Mouse (Mus musculus) liver, adult 2 months (tissue): Measurements from ENCODE around the gene Gdnf. TPM values are rescaled to one million over a fixed set of nuclear protein-coding genes. Genes with fewer than 3 reads are reported as not detected.

ENCODE experiments used
- DNase-seq: peaks from one replicate; pipeline ENCODE4 v3.0.0-alpha.2; 2011; ENCODE audit warnings: low read depth, low spot score; ENCODE audit errors: extremely low read depth
- H3K27ac ChIP-seq: fragments of 200-500 bp; replicated peaks from 2 replicates; pipeline ENCODE4 v1.5.1; 2012; ENCODE audit warnings: low read depth, mild to moderate bottlenecking, control low read depth, inconsistent platforms, low read length; ENCODE audit not compliant: insufficient read depth
- H3K27me3 ChIP-seq: fragments of 200-500 bp; 2 replicates; pipeline ENCODE4 v1.6.1; 2012; ENCODE audit warnings: mild to moderate bottlenecking, moderate library complexity, low read length, inconsistent platforms; ENCODE audit not compliant: control insufficient read depth, insufficient read depth
- H3K36me3 ChIP-seq: fragments of 200-500 bp; 2 replicates; pipeline ENCODE4 v1.6.1; 2012; ENCODE audit warnings: low read length, inconsistent platforms; ENCODE audit not compliant: control insufficient read depth, insufficient read depth
- H3K4me1 ChIP-seq: fragments of 200-500 bp; 2 replicates; pipeline ENCODE4 v1.6.1; 2011; ENCODE audit warnings: low read length; ENCODE audit not compliant: control insufficient read depth, insufficient read depth
- H3K4me3 ChIP-seq: fragments of 200-500 bp; 2 replicates; pipeline ENCODE4 v1.5.1; 2011; ENCODE audit warnings: low read depth, mild to moderate bottlenecking, control low read depth, low read length, moderate library complexity; ENCODE audit not compliant: insufficient read depth
- H3K79me2 ChIP-seq: fragments of 200-500 bp; 2 replicates; pipeline ENCODE4 v1.6.1; 2012; ENCODE audit warnings: inconsistent platforms, mild to moderate bottlenecking, low read length, moderate library complexity; ENCODE audit not compliant: control insufficient read depth, insufficient read depth
- H3K9ac ChIP-seq: fragments of 200-500 bp; 2 replicates; pipeline ENCODE4 v1.6.1; 2012; ENCODE audit warnings: low read depth, mild to moderate bottlenecking, control low read depth, inconsistent platforms, low read length
- CTCF ChIP-seq: fragments of 200-500 bp; IDR thresholded peaks from 2 replicates; pipeline ENCODE4 v1.5.1; 2011; ENCODE audit warnings: low read depth, low read length, control low read depth
- POLR2A ChIP-seq: fragments of 200-500 bp; IDR thresholded peaks from 2 replicates; pipeline ENCODE4 v1.6.1; 2011; ENCODE audit warnings: low read length, control low read depth; ENCODE audit not compliant: insufficient read depth; ENCODE audit errors: extremely low read depth
- WGBS: fragments of 180-500 bp; shearing (Covaris S2); methylation state at CpG from one replicate; pipeline ENCODE4 v1.1.7; 2018; 5-methylcytosine and 5-hydroxymethylcytosine counted together
- polyA plus RNA-seq: library from polyadenylated mRNA; depleted of rRNA; stranded (reverse); fragments of >200 nt; gene quantifications from 2 replicates; pipeline ENCODE4 v1.2.3, GENCODE M21; 2012
- total RNA-seq: library from RNA; depleted of rRNA; stranded (reverse); fragments of >200 nt; gene quantifications from 2 replicates; pipeline ENCODE4 v1.2.3, GENCODE M21; 2014

Gene Gdnf
- total and polyA plus RNA-seq, 2 experiments: not detected

GRCm38 (mm10) chr15:7884181-7884580 lies 73.5 kb downstream of the Gdnf start:
- no peak overlapping the region for H3K9ac ChIP-seq
- no peaks in the 10 kb centered on the region for H3K4me1 ChIP-seq
- peaks cover 18% of the 10 kb centered on the region; the same call in 1 of the 2 replicates for H3K36me3 ChIP-seq
- TF ChIP-seq CTCF: no peak
- no peak for TF ChIP-seq POLR2A
- WGBS: 93% methylated on average over 11 of the region's 11 CpGs
- no peaks in the 10 kb centered on the region for H3K79me2 ChIP-seq
- H3K27me3 ChIP-seq: no peaks in the 10 kb centered on the region
- H3K4me3 ChIP-seq: no peak overlapping the region
- no peak overlapping the region for H3K27ac ChIP-seq
- DNase-seq: no peak

GRCm38 (mm10) chr15:7885106-7885505 lies 74.5 kb downstream of the Gdnf start:
- no peak for DNase-seq
- no peak overlapping the region for H3K27ac ChIP-seq
- H3K4me1 ChIP-seq: no peaks in the 10 kb centered on the region
- TF ChIP-seq CTCF (no peak), POLR2A (no peak)
- no peak overlapping the region for H3K9ac ChIP-seq
- H3K36me3 ChIP-seq: peaks cover 18% of the 10 kb centered on the region; the same call in 1 of the 2 replicates
- WGBS: 85% methylated on average over 10 of the region's 10 CpGs
- no peak overlapping the region for H3K4me3 ChIP-seq
- no peaks in the 10 kb centered on the region for H3K79me2 ChIP-seq
- no peaks in the 10 kb centered on the region for H3K27me3 ChIP-seq

GRCm38 (mm10) chr15:7886591-7886990 lies 75.9 kb downstream of the Gdnf start:
- 91% methylated on average over 8 of the region's 8 CpGs for WGBS
- Histone ChIP-seq H3K9ac (no peak overlapping the region), H3K27ac (no peak overlapping the region), H3K4me1 (no peaks in the 10 kb centered on the region), H3K79me2 (no peaks in the 10 kb centered on the region), H3K36me3 (peaks cover 14% of the 10 kb centered on the region; the same call in 1 of the 2 replicates), H3K4me3 (no peak overlapping the region), H3K27me3 (no peaks in the 10 kb centered on the region)
- TF ChIP-seq CTCF (no peak), POLR2A (no peak)
- no peak for DNase-seq
